Mouse (Mus musculus): Measurements from ENCODE around the gene Csn1s2a. TPM values are rescaled to one million over a fixed set of nuclear protein-coding genes. Genes with fewer than 3 reads are reported as not detected.
"Not testable (repeated sequence)": the region's sequence is repeated elsewhere in the genome, so short reads cannot be mapped to it uniquely, and the experiment has no call there.

Gene Csn1s2a
- total RNA-seq (2021), result not detected
- long read RNA-seq, experiment 1, result 0 reads
- long read RNA-seq, experiment 2, result 0 reads

DNA sequence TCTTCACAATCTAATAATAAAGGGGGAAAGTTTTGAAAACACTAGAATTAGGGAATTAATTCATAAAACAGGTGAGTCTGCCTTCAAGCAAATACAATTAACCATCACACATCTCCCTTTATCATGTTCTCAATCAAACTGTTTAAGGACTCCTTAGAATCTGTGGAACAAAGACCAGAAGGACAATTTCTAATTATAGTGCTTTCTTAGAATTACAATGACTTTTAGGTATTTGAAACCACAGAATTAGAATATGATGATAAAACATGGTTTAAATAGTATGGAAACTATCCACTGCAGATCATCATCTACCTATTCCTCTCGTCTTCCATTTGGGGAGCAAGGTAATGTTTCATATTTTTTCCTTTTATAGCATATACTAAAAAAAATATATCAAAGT, at the start of gene Csn1s2a:
Gene Csn1s2a, plus strand, starts transcription at position 301 of the 400 bp plus-strand sequence.
- DNase-seq (ENCODE audit: low spot score in 2 of 2), result no peak

DNA sequence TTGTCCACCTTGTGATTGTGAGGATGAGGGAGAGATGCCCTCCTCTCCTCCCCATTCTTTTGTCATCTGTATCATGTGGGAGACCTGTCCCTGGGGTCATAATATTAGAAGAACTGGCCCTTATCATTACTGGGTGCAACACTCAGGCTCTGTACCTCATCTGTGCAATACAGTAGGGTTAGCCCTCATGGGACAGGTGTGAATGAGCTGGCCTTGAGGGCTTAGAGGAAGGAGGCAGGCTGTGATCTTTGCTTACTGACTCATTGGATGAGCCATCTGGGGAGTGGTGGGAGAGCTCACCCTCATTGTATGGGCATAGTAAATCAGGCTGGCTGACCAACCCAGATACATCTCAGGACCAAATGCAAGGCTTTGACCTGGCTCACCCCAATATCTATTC, 39.5 kb upstream of the Csn1s2a start:
- no peak for DNase-seq (ENCODE audit: low spot score in 2 of 2)

DNA sequence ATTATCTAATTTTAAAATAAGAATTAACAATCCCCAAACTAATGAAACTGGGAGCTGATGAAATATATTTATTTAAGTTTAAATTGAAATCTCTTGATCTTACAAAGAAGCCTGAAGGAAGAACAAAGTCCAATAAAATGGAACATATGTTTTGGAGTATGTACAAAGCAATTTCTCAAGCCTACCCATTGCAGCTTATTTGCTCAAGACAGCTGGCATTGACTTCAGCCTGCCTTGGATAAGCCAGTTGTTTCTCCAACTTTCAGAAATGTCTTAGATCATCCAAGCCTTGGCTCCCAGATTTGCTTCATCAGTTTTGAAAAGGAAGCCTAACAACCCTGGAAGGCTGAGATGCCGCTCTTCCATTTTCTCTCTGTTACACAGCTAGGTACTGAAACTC, 20.9 kb upstream of the Csn1s2a start:
- no peak for DNase-seq (ENCODE audit: low spot score in 2 of 2)

DNA sequence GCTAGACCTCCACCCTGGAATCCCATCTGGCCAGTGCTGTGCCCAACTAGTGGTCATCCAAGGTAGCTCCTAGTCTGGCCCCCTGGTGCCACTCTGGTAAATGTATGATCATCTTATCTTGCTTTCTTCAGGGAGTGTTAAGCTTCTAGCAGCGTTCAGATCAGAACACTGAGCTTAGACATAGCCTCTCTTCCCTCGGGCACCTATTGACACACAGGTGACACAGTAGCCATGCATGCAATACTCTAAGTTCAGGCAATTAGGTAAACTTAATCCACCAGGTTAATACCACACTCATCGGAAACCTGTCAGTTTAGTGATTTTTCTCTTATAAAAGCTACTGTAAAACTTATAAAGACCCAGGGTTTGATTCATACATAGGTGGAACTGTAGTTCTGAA, 9.8 kb upstream of the Csn1s2a start:
- DNase-seq (ENCODE audit: low spot score in 2 of 2), result no peak

DNA sequence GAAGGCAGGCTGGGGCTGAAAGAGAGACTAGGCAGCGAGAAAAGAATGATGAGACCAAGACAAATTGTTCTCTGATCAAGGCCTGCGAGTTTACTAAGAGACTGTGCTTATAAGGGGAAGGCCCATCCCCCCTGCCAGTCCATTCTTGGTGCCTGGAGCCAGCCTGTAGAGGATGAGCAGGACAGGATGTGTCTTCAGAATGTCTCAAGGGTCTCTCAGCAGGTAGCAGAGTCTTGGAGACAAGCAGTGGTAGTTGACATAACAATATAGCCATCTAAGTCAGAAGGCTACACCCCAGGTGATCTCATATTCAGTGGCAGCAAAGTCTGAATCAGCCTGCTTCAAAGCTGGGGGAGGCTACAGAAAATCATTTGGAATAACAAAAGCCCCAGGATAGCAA, 2.2 kb upstream of the Csn1s2a start:
- not testable (repeated sequence) for DNase-seq (ENCODE audit: low spot score in 2 of 2)

DNA sequence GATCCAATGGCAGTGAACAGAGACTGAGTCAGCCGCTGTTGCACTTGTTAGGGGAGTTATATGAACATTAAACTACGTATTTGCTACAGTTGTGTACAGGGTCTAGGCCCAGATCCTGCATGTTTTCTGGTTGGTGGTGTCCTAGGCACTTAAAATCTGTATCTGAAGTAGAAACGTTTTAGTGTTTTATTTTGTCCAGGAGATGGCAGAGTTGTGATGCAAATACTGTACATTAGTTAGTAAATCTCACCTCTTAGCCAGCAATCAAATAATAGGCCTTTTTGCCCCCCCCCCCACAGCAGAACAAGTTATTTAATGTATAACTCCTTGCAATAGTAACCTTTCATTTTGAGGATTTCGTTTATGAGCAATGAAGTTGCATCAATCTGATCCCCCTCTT, 8.4 kb downstream of the Csn1s2a start:
- no peak for DNase-seq (ENCODE audit: low spot score in 2 of 2)

DNA sequence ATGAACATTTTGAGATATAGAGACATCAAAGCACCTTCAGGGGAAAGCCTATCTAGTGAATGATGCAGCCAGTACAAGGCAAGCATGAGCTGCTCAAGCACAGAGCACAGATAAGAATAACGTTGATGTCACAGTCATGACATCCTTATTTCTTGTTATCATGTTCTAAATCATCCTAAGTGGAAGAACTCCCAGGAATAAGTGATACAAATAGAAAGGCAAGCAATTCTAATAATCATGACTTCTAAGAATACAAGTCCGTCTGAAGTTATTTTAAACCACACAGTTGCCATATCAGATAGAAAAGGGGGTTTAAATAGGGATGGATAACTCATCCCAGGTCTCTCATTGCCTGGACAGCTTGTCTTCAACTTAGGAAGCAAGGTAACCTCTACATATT, 33.4 kb downstream of the Csn1s2a start, which contains the start of gene Csn1s2b:
Gene Csn1s2b, plus strand, starts transcription at position 301 of the 400 bp plus-strand sequence.
- no peak for DNase-seq (ENCODE audit: low spot score in 2 of 2)

DNA sequence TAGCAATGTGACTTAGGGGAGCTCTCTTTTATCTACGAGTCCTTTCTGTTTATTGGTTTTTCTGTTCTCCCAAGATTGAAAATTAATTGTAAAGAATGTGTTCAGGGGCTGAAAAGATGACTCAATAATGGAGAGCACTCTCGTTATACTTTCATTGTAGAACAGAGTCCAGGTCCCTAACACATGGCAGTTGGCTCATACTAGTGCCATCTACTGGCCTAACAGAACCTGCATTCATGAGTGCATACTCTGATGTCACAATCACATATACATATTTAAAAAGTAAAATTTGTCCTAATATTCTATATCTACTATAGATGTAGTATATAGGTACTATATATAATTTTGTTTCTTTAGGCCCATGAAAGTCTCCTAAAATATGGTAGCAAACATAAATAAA, 34.9 kb downstream of the Csn1s2a start:
- DNase-seq (ENCODE audit: low spot score in 2 of 2), result no peak

DNA sequence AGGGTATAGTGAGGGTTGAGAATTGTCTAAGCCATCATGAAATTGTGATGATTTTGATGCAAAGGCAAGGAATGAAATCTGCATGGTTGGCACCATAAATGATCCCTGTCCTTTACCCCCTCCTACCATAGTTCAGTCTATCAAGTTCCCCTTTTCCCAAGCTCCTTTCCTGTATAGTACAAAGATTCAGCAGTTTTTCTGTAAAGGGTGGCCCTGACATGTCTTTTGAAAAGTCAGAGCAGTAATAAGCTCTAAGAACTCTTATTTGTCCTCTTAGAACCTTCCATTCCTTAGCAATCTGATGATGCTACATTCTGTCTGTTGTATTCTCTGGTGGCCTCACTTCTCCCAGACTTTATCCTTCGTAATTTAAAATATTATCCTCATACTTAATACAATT, 51.0 kb downstream of the Csn1s2a start, which contains the start of gene Prr27:
Gene Prr27, plus strand, starts transcription at position 301 of the 400 bp plus-strand sequence.
- DNase-seq (ENCODE audit: low spot score in 2 of 2), result no peak

Other genes starting within 250 kb of the Csn1s2a start
- gene Sult1b1, start 236.4 kb upstream of the Csn1s2a start, total RNA-seq (2021), result not detected
- under 1 TPM in 1 of 2 experiments, not detected in 1; 0.23 TPM for gene Sult1d1, start 205.5 kb upstream of the Csn1s2a start, total RNA-seq (2021)
- gene Sult1e1, start 183.0 kb upstream of the Csn1s2a start, total RNA-seq (2021), result not detected
- not detected for gene Csn1s1, start 108.4 kb upstream of the Csn1s2a start, total RNA-seq (2021)
- gene Csn2, start 74.9 kb upstream of the Csn1s2a start, total RNA-seq (2021), result not detected
- gene Csn1s2b, start 33.5 kb downstream of the Csn1s2a start, total RNA-seq (2021), result not detected
- gene Prr27, start 51.1 kb downstream of the Csn1s2a start, total RNA-seq (2021), result not detected
- gene Odam, start 110.5 kb downstream of the Csn1s2a start, total RNA-seq (2021), result not detected
- gene Csn3, start 151.0 kb downstream of the Csn1s2a start, total RNA-seq (2021), result not detected
- not detected for gene 2310003L06Rik, start 194.9 kb downstream of the Csn1s2a start, total RNA-seq (2021)
- gene Gm28434, start 194.9 kb downstream of the Csn1s2a start, total RNA-seq (2021), result not detected
- gene Cabs1, start 204.9 kb downstream of the Csn1s2a start, total RNA-seq (2021), result not detected
- not detected for gene Smr3a, start 228.0 kb downstream of the Csn1s2a start, total RNA-seq (2021)